Mouse (Mus musculus) urinary bladder, postnatal 10 days (tissue): Measurements from ENCODE around the gene Fam196b.

ENCODE experiments used
- DNase-seq: peaks from one replicate; pipeline ENCODE4 v3.0.0; 2022; ENCODE audit warnings: low spot score

Gene Fam196b

DNA sequence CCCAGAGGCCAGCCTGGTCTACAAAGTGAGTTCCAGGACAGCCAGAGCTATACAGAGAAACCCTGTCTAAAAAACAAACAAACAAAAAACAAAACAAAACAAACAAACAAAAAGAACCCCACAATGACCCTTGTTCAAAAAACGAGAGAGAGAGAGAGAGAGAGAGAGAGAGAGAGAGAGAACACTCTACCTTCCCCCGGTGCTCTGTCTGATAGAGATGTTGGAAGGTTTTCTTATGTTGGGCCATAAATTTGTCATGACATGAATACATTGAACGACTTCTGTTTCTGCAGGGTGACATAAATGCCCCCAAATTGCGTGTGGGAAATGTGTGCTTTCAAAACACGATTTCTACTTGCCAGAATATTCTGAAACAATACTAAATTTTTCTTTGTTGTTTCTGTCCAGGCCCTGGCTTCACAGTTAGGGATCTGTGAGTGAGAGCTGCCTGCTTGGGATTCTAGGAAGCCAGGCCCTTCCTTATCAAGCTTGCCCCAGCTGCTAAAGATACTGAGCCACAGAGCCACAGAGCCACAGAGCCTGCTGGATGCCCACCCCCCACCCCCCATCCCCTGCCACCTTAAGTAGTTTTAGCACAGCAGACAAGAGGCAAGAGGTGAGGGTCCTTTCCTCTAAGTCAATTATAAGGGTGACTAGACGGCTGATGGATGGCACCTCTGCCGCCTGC, 17.9 kb downstream of the Fam196b start:
- no peak for DNase-seq

GRCm38 (mm10) chr11:34337907-34338306, 23.3 kb downstream of the Fam196b start:
- no peak for DNase-seq

GRCm38 (mm10) chr11:34339693-34340092, 25.1 kb downstream of the Fam196b start:
- no peak for DNase-seq

- DNase-seq: no peak
Measured at GRCm38 (mm10) chr11:34343742-34344307, 29.2 kb downstream of the Fam196b start.

GRCm38 (mm10) chr11:34344310-34344709, 29.7 kb downstream of the Fam196b start:
- DNase-seq: no peak

GRCm38 (mm10) chr11:34348287-34348918, 33.8 kb downstream of the Fam196b start:
- DNase-seq: no peak

DNA sequence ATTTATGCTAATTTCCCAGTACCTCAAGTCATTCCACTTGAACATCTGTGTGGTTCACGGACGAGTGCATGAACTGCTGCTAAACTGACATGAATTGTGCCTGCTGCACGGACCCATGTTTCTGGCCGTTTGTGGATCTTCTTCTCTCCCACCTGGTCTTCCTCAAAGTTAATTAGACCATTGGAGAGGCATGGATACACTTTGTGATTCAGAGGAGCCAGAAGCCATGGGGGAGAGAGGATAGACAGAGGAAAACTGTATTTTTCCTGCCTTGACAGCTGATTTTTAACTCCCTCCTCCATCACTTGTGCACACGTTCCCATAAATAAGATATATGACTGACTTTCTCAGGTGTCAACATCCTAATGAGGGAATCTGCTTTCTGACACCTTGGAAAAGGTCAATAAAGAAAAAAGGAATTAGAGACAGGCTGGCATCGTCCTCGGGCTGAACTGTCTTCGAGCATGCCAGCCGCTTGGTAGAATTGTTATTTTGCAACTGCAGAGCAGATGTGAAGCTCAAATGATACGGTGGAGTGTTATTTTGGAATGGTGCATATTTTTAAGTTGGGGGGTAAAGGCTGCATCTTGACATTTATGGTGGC, 34.9 kb downstream of the Fam196b start:
- DNase-seq: no peak

GRCm38 (mm10) chr11:34355406-34355805, 40.8 kb downstream of the Fam196b start:
- DNase-seq: no peak

DNA sequence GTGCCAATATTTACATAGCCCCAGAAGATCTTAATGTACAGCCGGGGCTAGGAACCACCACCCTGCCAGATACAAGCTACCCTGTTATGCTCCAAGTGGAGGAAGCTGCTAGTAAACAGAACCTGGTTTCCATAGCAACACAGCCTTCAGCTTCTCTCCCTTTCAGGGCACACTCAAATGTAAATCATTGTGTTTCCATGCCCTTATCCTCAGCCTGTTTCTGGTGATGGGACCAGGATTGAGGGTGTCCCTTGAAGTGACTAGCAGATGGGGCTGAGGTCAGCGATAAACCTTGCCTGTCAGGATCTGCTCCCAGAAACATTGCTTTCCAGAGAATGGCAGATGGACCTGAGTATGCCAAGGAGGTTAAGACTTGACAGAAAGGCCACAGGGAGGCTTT, 41.5 kb downstream of the Fam196b start:
- DNase-seq: no peak

GRCm38 (mm10) chr11:34372224-34372623, 57.6 kb downstream of the Fam196b start:
- DNase-seq: no peak

GRCm38 (mm10) chr11:34375557-34375956, 60.9 kb downstream of the Fam196b start:
- no peak for DNase-seq

DNA sequence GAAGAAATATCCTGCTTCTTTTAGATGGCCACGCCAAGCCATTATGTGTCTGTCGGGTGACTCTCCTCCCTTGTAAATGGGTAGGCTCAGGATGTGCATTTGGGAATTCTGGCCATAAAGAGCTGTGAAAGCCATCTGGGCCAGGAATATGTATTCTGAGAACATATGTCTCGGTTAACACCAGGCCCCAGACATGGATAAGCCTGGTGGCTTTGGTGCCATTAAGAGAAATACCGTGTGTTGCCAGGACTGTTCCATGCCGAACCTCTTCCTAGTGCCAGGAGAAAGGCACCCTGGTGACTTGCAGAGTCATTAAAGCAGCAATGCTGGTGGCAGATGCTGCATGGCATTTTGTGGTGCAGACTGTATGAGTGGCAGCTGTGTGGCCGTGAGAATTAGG, 63.0 kb downstream of the Fam196b start:
- DNase-seq: no peak

- no peak for DNase-seq
Measured at GRCm38 (mm10) chr11:34383501-34383900, 68.9 kb downstream of the Fam196b start.

GRCm38 (mm10) chr11:34384178-34384577, 69.6 kb downstream of the Fam196b start:
- DNase-seq: no peak

GRCm38 (mm10) chr11:34385001-34385688, 70.5 kb downstream of the Fam196b start:
- no peak for DNase-seq

DNA sequence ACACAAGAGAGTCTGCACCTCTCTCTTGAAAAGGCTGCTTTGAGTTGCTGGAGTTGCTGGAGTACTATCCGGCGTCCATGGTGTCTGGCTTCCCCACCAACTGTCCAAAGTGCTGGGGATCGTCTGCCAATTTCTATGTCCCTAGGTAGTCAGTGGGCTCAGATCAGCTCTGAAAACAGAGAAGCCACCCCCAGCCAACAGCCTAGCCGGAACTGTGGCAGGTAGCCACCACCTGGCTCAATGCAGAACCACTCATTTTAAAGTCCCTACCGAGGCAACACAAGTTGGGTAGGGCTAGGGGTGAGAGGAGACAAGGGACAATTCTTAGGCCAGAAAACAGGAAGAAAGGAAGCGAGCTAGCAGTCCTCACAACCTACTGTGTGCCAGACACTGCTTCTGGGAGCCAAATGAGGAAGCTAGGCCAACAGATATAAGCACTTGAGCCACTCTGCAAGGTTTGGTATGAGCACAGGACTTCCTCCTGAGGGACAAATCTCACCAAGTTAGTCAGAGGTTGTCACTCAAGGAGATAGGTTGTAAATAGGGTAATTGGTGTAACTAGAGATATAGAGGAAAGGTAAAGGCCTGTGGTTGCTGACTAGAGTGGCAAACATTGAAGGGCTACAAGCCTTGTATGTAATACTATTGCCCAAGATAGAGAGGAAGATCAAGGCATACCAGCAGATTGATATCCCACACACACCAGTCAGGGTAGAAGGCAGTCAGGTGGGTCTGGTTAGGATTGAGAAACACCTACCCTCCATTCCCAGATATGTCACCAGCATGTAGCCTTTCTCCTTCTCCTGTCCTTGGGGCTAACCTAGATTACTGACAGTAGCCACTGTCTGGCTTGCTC, 74.9 kb downstream of the Fam196b start:
- no peak for DNase-seq

DNA sequence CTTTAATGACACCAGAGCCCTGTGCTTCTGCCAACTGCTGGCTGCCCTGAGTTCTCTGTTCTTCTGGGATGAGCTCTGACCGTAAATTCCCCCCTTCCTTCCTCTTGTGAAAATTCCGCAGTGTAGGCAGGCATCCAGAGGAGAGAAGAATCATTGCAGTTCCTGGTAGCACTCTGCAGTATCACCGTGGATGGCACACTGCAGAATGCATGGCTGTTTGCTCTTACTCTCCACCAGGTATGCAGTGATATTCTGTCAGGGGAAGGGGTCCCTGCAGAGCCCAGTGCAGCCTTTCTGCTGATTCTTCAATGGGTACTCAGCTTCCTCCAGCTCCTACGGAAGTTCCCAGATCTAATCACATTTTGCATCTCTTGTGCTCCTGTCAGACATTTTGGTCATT, 77.5 kb downstream of the Fam196b start:
- no peak for DNase-seq

GRCm38 (mm10) chr11:34395802-34396201, 81.2 kb downstream of the Fam196b start:
- DNase-seq: no peak

GRCm38 (mm10) chr11:34397661-34398060, 83.0 kb downstream of the Fam196b start:
- DNase-seq: no peak

DNA sequence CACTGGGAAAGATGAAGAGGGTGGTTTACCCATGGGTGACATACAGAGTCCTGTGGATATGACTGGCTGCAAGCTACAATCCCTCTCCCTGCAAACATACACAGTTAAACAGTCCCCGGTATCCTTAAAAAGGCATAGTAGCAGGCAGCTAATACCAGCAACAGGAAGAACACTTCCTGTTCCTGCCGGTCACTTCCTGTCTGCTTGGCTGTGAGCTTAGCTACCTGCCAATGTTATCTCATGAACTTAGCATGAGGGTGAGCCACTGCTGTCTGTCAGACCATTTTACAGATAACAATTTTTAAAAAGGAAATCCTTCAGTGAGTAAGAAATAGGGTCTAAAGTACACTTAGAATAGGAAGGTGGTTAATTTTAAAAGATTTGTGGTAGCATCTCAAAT, 83.9 kb downstream of the Fam196b start:
- DNase-seq: no peak

DNA sequence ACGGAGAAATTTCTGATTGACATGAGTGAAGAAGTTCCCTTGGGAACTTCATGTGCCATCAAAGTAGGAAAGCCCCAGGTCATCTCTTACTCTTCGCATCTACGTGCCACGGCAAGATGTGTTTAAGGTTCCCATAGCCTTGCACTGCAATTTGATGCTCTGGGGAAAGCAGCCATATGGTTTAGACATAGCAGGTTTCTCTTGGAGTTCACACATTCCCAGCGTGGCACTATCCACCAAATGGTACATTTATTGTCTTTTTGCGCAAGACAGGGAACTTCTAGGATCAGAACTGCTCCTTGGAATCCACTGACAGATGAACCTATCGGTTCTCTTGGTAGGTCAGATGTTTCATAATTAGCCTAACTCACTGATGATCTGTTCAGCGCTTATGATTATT, 86.7 kb downstream of the Fam196b start:
- DNase-seq: no peak

DNA sequence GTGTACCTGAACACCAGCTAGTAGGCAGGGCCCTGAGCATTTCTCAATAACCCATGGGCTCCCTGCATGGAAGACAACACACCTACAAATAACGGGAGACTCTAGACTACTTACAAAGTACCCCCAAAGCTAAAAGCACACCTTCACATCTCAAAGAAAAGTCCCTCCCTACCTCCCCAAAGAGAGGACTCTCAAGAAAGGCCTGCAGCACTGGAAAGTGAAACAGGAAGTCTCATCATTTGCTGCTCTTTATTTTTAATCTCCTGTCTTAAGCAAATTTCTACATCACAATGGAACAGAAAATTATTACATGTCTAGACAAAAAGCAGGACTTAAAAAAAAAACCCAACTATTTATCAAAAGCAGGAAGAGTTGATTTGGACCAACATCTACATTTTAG, 90.7 kb downstream of the Fam196b start:
- no peak for DNase-seq
